Mouse (Mus musculus): ENCODE data around the gene Tyw1.

DNA sequence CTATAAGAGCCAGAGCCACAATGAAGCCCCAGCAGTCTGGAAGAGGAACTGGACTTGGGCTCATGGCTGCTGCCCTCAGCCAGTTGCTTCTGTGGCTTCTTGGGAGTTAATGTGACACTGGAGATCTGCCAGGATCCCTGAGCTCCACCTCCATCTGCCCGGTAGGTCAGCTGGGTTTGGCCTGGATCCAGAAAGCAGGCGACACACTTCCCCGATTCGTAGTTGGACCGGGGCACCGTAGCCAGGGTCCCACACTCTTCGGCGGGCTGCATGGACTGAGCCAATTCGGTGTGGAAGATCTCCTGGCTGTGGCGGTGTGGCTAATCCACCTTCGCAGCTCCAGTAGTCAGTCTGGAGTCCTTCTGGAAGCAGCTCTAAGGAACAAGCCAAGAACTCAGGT, 113.8 kb downstream of the Tyw1 start, which contains the start of gene Caln1:
- TF ChIP-seq CTCF (IDR thresholded peaks at IDR 0.05; ENCODE audit: low read depth, low read length) (no peak), POLR2A (IDR thresholded peaks at IDR 0.05; ENCODE audit: insufficient read depth, low read length) (no peak), EP300 (IDR thresholded peaks at IDR 0.05; ENCODE audit: insufficient read depth, low read depth, low read length) (no peak)
